Mouse (Mus musculus) regulatory T cell (primary cell): ENCODE measurements at regions not wholly inside any gene's neighbourhood (a gene's known extent, or its start where the extent isn't known, plus 50 kb on each side); places are given as distances from the start of the nearest gene placed in this dataset.

Source experiments
- in situ Hi-C: fragments of 300-600 bp; cut with MboI, MseI; formaldehyde crosslinking; loops from one replicate; pipeline ENCODE4 v1.15.1; 2025; ENCODE audit warnings: high pct_unique_total_duplicates

DNA sequence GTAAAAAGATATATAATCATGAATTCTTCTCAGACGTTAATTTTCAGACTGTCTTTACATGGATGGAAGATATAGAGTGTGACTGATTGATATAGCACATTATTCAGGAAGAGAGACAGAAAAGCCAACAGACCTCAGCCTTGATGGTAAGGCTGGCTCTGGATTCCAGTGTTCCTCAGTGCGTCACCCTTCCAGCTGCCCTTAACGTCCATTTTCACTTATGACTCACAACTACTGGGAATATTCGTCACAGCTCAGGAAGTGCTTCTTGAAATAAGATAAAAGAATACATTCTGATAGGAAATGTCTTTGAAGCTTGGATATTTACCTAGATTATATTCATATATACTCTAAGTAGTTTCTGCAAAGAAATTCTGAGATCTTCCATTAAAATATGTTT, 923.8 kb downstream of the Flrt2 start:
- in situ Hi-C loops, result no loop called here

GRCm38 (mm10) chr12:96617226-96617625, 925.2 kb downstream of the Flrt2 start:
- in situ Hi-C loops, result no loop called here
